Mouse (Mus musculus): Measurements from ENCODE around the gene Zmiz1. TPM values are rescaled to one million over a fixed set of nuclear protein-coding genes. Genes with fewer than 3 reads are reported as not detected.

Gene Zmiz1
- polyA plus RNA-seq, 1 experiment from 2014 or later = 6.1 TPM

DNA sequence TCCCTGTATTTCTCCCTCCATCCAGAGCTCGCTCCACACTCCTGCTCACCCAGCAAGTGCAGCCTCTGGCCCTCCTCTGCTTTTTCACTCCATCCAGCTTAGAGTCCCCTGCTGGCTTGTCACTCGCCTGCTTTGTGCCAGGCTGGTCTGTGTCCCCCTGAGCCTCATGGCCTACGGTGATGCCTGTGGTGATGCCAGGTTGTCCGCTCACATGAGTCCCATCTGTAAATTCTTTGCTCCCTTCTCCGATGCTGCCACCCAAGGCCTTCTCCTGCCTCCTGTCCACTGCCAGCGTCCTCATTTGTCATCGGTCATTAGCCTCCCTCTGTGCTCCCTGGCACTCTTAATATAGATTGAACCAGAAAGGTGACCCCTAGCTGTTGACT lies 205.3 kb downstream of the Zmiz1 start:
- WGBS (ENCODE audit: insufficient replicate concordance) = 77% methylated on average over 7 of the region's 7 CpGs
- no peak overlapping the region for H3K27ac ChIP-seq (ENCODE audit: low read length)
- no peak overlapping the region for H3K9ac ChIP-seq (ENCODE audit: low read depth, low read length)
- H3K4me3 ChIP-seq (ENCODE audit: low read depth, low read length) = no peak overlapping the region
- no peak for ATAC-seq (ENCODE audit: low read depth)
- peaks cover 8% of the 10 kb centered on the region for H3K36me3 ChIP-seq (ENCODE audit: control insufficient read depth, insufficient read depth)
- H3K4me2 ChIP-seq (ENCODE audit: low read depth, low read length) = no peak overlapping the region
- no peaks in the 10 kb centered on the region for H3K9me3 ChIP-seq (replicated peaks; ENCODE audit: control insufficient read depth, low read length)
- peaks cover 4% of the 10 kb centered on the region for H3K4me1 ChIP-seq (ENCODE audit: control insufficient read depth, low read depth, low read length)
- no peaks in the 10 kb centered on the region for H3K27me3 ChIP-seq (ENCODE audit: control insufficient read depth, insufficient read depth, low read depth, low read length)

DNA sequence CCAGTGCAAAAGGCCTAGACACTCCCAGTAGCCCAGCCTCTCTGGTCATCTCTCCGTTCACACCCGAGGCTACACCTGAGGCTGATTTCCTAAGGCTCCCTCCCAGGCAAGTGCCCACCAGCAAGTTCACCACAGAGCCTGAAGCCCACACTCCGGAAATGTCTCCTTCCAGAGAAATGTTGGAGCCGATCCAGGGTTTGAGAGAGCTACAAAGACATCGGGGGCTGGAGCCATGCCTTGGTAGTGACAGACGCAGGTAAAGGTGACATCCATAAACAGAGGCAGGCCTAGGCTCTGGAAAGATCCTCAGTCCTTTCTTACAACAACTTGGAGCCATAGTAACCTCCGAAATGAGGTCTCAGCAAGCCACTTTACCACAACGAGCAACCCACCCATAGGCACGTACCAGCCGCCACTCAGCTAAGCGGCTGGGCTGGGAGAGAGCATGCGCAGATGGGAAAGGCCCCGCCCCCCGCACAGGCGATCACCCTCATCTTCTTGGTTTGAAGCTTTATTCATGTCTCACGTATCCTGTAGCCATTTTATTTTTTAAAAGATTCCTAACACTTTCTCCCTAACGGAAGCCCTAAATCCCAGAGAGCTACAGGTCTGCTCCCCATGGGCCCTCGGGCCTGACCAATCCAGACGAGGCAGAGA lies 206.5 kb downstream of the Zmiz1 start:
- Histone ChIP-seq H3K27ac (ENCODE audit: low read length) (no peak overlapping the region), H3K4me3 (ENCODE audit: low read depth, low read length) (no peak overlapping the region), H3K9ac (ENCODE audit: low read depth, low read length) (no peak overlapping the region), H3K27me3 (ENCODE audit: control insufficient read depth, insufficient read depth, low read depth, low read length) (no peaks in the 10 kb centered on the region), H3K4me2 (ENCODE audit: low read depth, low read length) (no peak overlapping the region), H3K9me3 (replicated peaks; ENCODE audit: control insufficient read depth, low read length) (no peaks in the 10 kb centered on the region), H3K4me1 (ENCODE audit: control insufficient read depth, low read depth, low read length) (peaks cover 4% of the 10 kb centered on the region), H3K36me3 (ENCODE audit: control insufficient read depth, insufficient read depth) (peaks cover 8% of the 10 kb centered on the region)
- WGBS (ENCODE audit: insufficient replicate concordance) = 80% methylated on average over 19 of the region's 19 CpGs
- ATAC-seq (ENCODE audit: low read depth) = no peak

DNA sequence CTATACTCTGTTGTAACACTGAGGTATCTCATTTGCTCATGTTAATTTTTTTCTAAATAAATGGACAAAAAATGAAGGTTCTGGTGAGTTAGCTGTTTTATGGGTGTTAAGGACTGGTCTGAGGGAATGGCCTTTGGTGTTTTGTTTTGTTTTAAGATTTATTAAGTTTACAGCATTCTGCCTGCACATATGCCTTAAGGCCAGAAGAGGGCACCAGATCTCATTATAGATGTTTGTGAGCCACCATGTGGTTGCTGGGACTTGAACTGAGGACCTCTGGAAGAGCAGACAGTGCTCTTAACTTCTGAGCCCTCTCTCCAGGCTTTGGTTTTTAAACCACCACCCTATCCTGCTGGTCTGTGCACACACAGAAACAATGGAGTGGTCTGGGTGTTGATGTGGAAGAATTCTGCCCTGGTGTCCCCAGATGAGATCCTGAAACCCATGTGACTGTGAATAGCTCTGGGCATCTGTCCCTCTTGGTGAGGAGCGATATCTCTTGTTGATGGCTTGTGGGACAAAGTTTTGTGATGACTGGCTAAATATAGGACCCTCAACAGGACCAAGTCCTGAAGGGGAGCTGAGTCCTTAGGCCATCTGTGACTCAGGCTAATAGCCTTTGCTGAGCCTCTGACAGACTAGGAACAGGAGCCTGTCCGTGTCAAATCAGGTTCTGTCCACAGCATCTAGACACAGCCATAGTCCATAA lies 207.8 kb downstream of the Zmiz1 start:
- WGBS (ENCODE audit: insufficient replicate concordance) = 61% methylated on average over 2 of the region's 2 CpGs
- H3K4me2 ChIP-seq (ENCODE audit: low read depth, low read length) = no peak overlapping the region
- no peak overlapping the region for H3K27ac ChIP-seq (ENCODE audit: low read length)

DNA sequence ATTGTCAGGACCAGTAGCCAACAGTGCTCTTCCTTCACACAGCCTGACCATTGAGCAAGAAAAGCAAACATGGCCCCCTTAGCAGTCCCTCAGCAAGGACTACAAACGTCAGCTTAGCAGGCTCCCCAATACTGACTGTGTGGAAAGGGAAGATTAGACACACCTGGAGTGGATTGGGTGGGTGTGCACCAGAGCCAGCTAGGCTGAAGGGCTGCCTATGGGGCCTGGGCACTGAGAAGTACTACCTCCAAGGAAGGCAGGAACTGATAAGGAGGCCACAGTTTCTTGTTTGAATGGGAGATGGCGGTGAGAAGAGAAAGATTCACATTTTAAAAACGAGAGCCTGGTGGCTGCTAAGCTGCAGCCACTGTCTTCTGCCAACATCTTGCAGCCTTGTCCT lies 208.6 kb downstream of the Zmiz1 start:
- Histone ChIP-seq H3K27me3 (ENCODE audit: control insufficient read depth, insufficient read depth, low read depth, low read length) (no peaks in the 10 kb centered on the region), H3K4me2 (ENCODE audit: low read depth, low read length) (no peak overlapping the region), H3K4me3 (ENCODE audit: low read depth, low read length) (no peak overlapping the region), H3K27ac (ENCODE audit: low read length) (no peak overlapping the region), H3K9me3 (replicated peaks; ENCODE audit: control insufficient read depth, low read length) (no peaks in the 10 kb centered on the region), H3K9ac (ENCODE audit: low read depth, low read length) (no peak overlapping the region), H3K36me3 (ENCODE audit: control insufficient read depth, insufficient read depth) (peaks cover 4% of the 10 kb centered on the region), H3K4me1 (ENCODE audit: control insufficient read depth, low read depth, low read length) (peaks cover 4% of the 10 kb centered on the region)
- 26% methylated on average over 3 of the region's 3 CpGs for WGBS (ENCODE audit: insufficient replicate concordance)
- peak; percentile 60 for ATAC-seq (ENCODE audit: low read depth)

More for the DNA sequence above, 207.8 kb downstream of the Zmiz1 start:
- no peak overlapping the region for H3K9ac ChIP-seq (ENCODE audit: low read depth, low read length)
- H3K4me1 ChIP-seq (ENCODE audit: control insufficient read depth, low read depth, low read length) = peaks cover 4% of the 10 kb centered on the region
- peaks cover 4% of the 10 kb centered on the region for H3K36me3 ChIP-seq (ENCODE audit: control insufficient read depth, insufficient read depth)
- ATAC-seq (ENCODE audit: low read depth) = no peak
- H3K4me3 ChIP-seq (ENCODE audit: low read depth, low read length) = no peak overlapping the region
- no peaks in the 10 kb centered on the region for H3K27me3 ChIP-seq (ENCODE audit: control insufficient read depth, insufficient read depth, low read depth, low read length)
- no peaks in the 10 kb centered on the region for H3K9me3 ChIP-seq (replicated peaks; ENCODE audit: control insufficient read depth, low read length)

DNA sequence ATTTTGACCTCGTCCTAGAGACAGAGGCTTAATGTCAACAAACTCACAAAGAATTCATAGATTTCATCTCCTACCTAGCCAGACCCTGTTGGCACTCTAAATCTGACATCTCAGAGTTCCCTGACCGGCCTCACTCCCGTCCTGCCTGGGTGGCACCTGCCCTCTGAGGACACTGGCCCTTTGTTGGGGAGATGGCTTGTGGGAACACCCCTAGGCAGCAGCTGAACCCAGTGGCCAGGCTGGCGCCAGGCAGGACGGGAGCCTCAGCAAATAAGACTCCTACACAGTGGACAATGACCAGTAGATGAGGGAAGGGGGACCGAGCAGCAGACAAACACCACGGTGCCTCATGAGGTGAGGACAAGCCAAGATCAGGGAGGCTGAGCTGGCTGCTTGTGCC lies 220.6 kb downstream of the Zmiz1 start:
- no peaks in the 10 kb centered on the region for H3K27me3 ChIP-seq (ENCODE audit: control insufficient read depth, insufficient read depth, low read depth, low read length)
- H3K4me1 ChIP-seq (ENCODE audit: control insufficient read depth, low read depth, low read length) = no peaks in the 10 kb centered on the region; the same call in 1 of the 2 replicates
- WGBS (ENCODE audit: insufficient replicate concordance) = 53% methylated on average over 7 of the region's 7 CpGs
- H3K4me3 ChIP-seq (ENCODE audit: low read depth, low read length) = no peak overlapping the region
- no peaks in the 10 kb centered on the region for H3K36me3 ChIP-seq (ENCODE audit: control insufficient read depth, insufficient read depth)
- no peak overlapping the region for H3K9ac ChIP-seq (ENCODE audit: low read depth, low read length)
- no peak overlapping the region for H3K27ac ChIP-seq (ENCODE audit: low read length)
- peak; percentile 70 for ATAC-seq (ENCODE audit: low read depth)
- H3K9me3 ChIP-seq (replicated peaks; ENCODE audit: control insufficient read depth, low read length) = no peaks in the 10 kb centered on the region
- H3K4me2 ChIP-seq (ENCODE audit: low read depth, low read length) = no peak overlapping the region

DNA sequence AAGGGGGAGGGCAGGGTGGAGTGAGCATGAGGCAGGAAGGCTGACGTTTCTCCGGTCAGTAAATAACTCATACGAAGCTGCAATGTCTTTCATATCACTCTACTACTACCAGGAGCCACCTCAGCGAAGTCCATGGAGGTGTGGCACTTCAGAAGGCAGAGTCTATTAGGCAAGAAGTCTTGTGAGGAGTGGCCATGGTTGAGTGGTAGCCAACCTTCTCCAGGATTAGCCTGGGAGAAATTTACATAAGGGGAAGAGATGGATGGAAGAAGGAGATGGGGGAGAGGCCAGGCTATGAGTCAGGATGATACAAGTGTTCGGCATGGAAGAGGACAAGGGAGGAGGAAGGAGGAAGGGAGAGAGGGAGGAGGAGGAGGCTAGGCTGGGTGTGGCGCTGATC lies 223.0 kb downstream of the Zmiz1 start:
- H3K4me1 ChIP-seq (ENCODE audit: control insufficient read depth, low read depth, low read length) = peaks cover 3% of the 10 kb centered on the region
- H3K27me3 ChIP-seq (ENCODE audit: control insufficient read depth, insufficient read depth, low read depth, low read length) = no peaks in the 10 kb centered on the region
- no peak for ATAC-seq (ENCODE audit: low read depth)
- no peak overlapping the region for H3K9ac ChIP-seq (ENCODE audit: low read depth, low read length)
- no peaks in the 10 kb centered on the region for H3K36me3 ChIP-seq (ENCODE audit: control insufficient read depth, insufficient read depth)
- H3K4me2 ChIP-seq (ENCODE audit: low read depth, low read length) = no peak overlapping the region
- WGBS (ENCODE audit: insufficient replicate concordance) = 56% methylated on average over 6 of the region's 6 CpGs
- H3K4me3 ChIP-seq (ENCODE audit: low read depth, low read length) = no peak overlapping the region
- H3K27ac ChIP-seq (ENCODE audit: low read length) = no peak overlapping the region
- no peaks in the 10 kb centered on the region for H3K9me3 ChIP-seq (replicated peaks; ENCODE audit: control insufficient read depth, low read length)

DNA sequence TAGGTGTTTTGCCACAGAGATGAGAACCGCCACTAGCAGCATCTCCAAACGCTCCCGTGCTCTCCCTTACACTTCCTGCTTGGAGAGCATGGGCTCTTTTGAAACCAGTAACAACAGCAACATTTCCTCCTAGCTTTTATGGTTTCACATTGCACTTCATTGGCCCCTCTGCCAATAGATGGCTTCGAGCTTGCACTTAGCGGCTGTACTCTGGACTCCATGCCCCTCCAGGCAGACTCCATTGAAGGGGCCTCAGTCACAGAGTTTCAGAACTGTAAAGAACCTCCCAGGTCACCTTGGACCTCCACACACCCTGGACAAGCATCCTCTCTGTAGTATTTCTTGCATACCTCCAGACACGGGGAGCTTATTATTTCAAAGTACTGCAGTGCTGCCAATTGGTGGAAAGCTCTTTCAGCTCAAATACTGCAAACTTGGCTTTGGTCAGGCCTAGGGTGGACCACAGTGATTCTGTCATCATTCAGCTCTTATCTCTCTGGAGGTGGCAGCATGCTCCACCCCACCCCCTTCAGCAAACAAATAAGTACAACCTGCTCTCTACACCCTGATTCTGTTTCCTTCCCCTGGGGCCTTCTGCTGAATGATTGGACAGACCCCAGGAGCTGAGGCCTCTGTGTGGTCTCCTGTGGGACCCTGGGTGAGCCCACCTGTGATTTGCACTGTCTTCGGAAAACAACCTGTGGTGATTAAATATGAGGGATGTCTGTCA lies 227.4 kb downstream of the Zmiz1 start:
- Histone ChIP-seq H3K27ac (ENCODE audit: low read length) (no peak overlapping the region), H3K4me2 (ENCODE audit: low read depth, low read length) (no peak overlapping the region), H3K27me3 (ENCODE audit: control insufficient read depth, insufficient read depth, low read depth, low read length) (no peaks in the 10 kb centered on the region), H3K4me1 (ENCODE audit: control insufficient read depth, low read depth, low read length) (peaks cover 5% of the 10 kb centered on the region), H3K4me3 (ENCODE audit: low read depth, low read length) (no peak overlapping the region), H3K36me3 (ENCODE audit: control insufficient read depth, insufficient read depth) (no peaks in the 10 kb centered on the region), H3K9me3 (replicated peaks; ENCODE audit: control insufficient read depth, low read length) (no peaks in the 10 kb centered on the region), H3K9ac (ENCODE audit: low read depth, low read length) (no peak overlapping the region)
- 45% methylated on average over 7 of the region's 7 CpGs for WGBS (ENCODE audit: insufficient replicate concordance)
- peak; percentile 81 for ATAC-seq (ENCODE audit: low read depth)

DNA sequence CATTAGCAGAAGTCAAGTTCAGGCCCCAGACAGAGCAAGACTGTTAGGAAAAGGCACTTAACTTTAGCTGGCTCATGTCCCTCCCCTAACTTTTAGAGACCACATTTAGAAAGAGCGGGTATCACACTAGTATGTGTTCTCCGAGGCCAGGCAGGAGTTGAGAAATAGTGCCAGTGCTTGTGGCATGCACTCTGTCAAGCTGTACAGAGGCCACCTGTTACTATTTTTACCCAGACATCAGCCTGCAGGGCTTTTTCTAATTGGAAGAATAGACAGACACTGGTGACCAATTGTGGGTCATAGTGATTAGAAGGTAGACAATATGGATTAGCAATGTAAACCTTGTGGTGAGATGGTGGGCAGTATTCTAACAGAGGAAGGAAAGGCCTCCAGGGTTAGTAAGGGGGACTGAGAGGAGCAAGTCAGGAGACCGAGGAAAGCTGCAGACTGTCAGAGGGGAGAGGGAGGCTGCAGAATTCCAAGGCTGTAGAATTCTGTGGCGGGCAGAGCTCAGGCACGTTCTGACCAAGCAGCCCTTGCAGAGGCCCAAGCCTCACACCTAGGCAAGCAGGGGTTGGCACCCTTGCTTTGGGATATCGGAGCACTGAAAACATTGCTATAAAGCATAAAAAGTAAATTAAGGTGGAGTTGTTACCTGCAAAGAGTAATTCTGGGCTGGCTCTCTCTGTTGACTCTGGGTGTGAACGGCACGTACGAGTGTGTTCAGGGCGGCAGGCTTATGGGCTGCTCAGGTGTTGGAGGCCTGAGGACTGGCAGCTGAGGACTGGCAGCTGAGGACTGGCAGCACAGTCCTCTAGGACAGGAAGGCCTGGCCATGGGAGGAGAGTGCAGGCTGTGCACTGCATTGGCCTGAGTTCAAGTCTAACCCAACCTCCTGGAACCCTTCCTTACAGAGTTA lies 228.3 kb downstream of the Zmiz1 start:
- 61% methylated on average over 10 of the region's 10 CpGs for WGBS (ENCODE audit: insufficient replicate concordance)
- ATAC-seq (ENCODE audit: low read depth) = peak; percentile 58; the same call in 1 of the 2 replicates
- Histone ChIP-seq H3K27me3 (ENCODE audit: control insufficient read depth, insufficient read depth, low read depth, low read length) (no peaks in the 10 kb centered on the region), H3K9ac (ENCODE audit: low read depth, low read length) (no peak overlapping the region), H3K4me3 (ENCODE audit: low read depth, low read length) (no peak overlapping the region), H3K27ac (ENCODE audit: low read length) (no peak overlapping the region), H3K4me1 (ENCODE audit: control insufficient read depth, low read depth, low read length) (peaks cover 5% of the 10 kb centered on the region), H3K9me3 (replicated peaks; ENCODE audit: control insufficient read depth, low read length) (no peaks in the 10 kb centered on the region), H3K4me2 (ENCODE audit: low read depth, low read length) (no peak overlapping the region), H3K36me3 (ENCODE audit: control insufficient read depth, insufficient read depth) (no peaks in the 10 kb centered on the region)

All from liver, embryonic 16.5 days (tissue).